Mouse (Mus musculus): Measurements from ENCODE around the gene Sh2d3c. TPM values are rescaled to one million over a fixed set of nuclear protein-coding genes. Genes with fewer than 3 reads are reported as not detected.
A peak's percentile ranks its signal among the peaks of the same experiment; 100 is the strongest.

Gene Sh2d3c
- polyA plus RNA-seq, 1 experiment from 2014 or later: 41.2 TPM

DNA sequence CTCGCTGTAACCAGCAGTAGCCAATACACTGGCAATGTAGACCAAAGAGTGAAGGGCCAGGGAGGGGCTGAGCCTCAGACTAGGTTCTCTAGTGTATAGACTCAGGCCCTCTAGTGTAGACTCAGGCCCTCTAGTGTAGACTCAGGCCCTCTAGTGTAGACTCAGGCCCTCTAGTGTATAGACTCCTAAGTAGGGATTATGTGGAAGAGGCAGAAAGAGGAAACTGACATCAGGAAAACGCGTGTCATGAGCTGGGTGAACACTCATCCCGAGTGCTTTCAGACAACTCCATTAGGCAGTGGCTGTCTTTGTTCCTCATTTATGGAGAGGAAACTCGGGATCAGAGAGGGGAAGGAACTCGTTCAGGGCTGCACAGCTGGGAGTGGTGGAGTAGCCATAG, 16.2 kb downstream of the Sh2d3c start:
- 57% methylated on average over 6 of the region's 6 CpGs for WGBS
- no peaks in the 10 kb centered on the region for H3K9me3 ChIP-seq (ENCODE audit: control insufficient read depth, low read length)
- no peak for ATAC-seq (ENCODE audit: low read depth)

GRCm38 (mm10) chr2:32739311-32739710, 18.5 kb downstream of the Sh2d3c start:
- 73% methylated on average over 4 of the region's 4 CpGs for WGBS
- no peak for ATAC-seq (ENCODE audit: low read depth)
- H3K4me1 ChIP-seq (ENCODE audit: control insufficient read depth, insufficient read depth, low read length): peaks cover 18% of the 10 kb centered on the region
- no peaks in the 10 kb centered on the region for H3K9me3 ChIP-seq (ENCODE audit: control insufficient read depth, low read length)
- no peaks in the 10 kb centered on the region for H3K36me3 ChIP-seq (ENCODE audit: control insufficient read depth, insufficient read depth, low read length)
- H3K27ac ChIP-seq (ENCODE audit: low read depth, low read length): no peak overlapping the region
- H3K9ac ChIP-seq (replicated peaks; ENCODE audit: low read depth, low read length): no peak overlapping the region
- no peaks in the 10 kb centered on the region for H3K27me3 ChIP-seq (ENCODE audit: control insufficient read depth, insufficient read depth, low read length)
- H3K4me3 ChIP-seq (ENCODE audit: low read depth, low read length): no peak overlapping the region
- no peak overlapping the region for H3K4me2 ChIP-seq (ENCODE audit: low read depth, low read length)

More for the DNA sequence above, 16.2 kb downstream of the Sh2d3c start:
- H3K36me3 ChIP-seq (ENCODE audit: control insufficient read depth, insufficient read depth, low read length): no peaks in the 10 kb centered on the region
- H3K4me1 ChIP-seq (ENCODE audit: control insufficient read depth, insufficient read depth, low read length): no peaks in the 10 kb centered on the region; the same call in 1 of the 2 replicates
- H3K9ac ChIP-seq (replicated peaks; ENCODE audit: low read depth, low read length): no peak overlapping the region
- H3K27me3 ChIP-seq (ENCODE audit: control insufficient read depth, insufficient read depth, low read length): no peaks in the 10 kb centered on the region
- H3K4me3 ChIP-seq (ENCODE audit: low read depth, low read length): no peak overlapping the region
- H3K27ac ChIP-seq (ENCODE audit: low read depth, low read length): no peak overlapping the region
- H3K4me2 ChIP-seq (ENCODE audit: low read depth, low read length): no peak overlapping the region

DNA sequence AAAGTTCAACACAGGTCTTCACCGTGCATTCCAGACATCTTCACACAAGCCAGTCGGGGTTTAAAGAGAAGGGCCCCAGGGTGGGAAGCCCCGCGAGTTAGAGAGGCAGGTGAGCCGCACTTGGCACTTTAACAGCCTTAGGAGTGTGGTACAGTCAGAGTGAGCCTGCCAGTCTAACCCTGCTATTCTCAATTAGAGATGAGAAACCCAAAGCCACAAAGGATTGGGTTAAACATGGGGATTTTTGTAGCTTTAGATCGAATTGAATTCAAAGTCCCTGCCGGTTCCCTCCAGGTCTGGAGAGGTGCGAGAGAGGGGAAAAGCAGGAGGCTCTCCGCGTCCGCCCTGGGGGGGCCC, 20.0 kb downstream of the Sh2d3c start, which contains the start of gene 6330409D20Rik:
6330409D20Rik (minus strand) TSS at position 101 of the 357 bp plus-strand sequence.
- Histone ChIP-seq H3K9ac (replicated peaks; ENCODE audit: low read depth, low read length) (peak within 1 kb of the TSS; percentile 90), H3K4me3 (ENCODE audit: low read depth, low read length) (peak within 1 kb of the TSS; percentile 77), H3K27ac (ENCODE audit: low read depth, low read length) (peak within 1 kb of the TSS; percentile 86), H3K9me3 (ENCODE audit: control insufficient read depth, low read length) (no peaks in the 10 kb centered on the region), H3K27me3 (ENCODE audit: control insufficient read depth, insufficient read depth, low read length) (no peaks in the 10 kb centered on the region), H3K36me3 (ENCODE audit: control insufficient read depth, insufficient read depth, low read length) (peaks cover 10% of the 10 kb centered on the region), H3K4me2 (ENCODE audit: low read depth, low read length) (peak within 1 kb of the TSS; percentile 72), H3K4me1 (ENCODE audit: control insufficient read depth, insufficient read depth, low read length) (peaks cover 19% of the 10 kb centered on the region)
- 5% methylated on average over 11 of the region's 11 CpGs for WGBS
- ATAC-seq (ENCODE audit: low read depth): no peak

- Histone ChIP-seq H3K4me1 (ENCODE audit: control insufficient read depth, insufficient read depth, low read length) (peaks cover 19% of the 10 kb centered on the region), H3K27me3 (ENCODE audit: control insufficient read depth, insufficient read depth, low read length) (no peaks in the 10 kb centered on the region), H3K4me3 (ENCODE audit: low read depth, low read length) (peak overlapping the region; percentile 77), H3K9me3 (ENCODE audit: control insufficient read depth, low read length) (no peaks in the 10 kb centered on the region), H3K9ac (replicated peaks; ENCODE audit: low read depth, low read length) (peak overlapping the region; percentile 90), H3K36me3 (ENCODE audit: control insufficient read depth, insufficient read depth, low read length) (peaks cover 16% of the 10 kb centered on the region), H3K27ac (ENCODE audit: low read depth, low read length) (peak overlapping the region; percentile 86), H3K4me2 (ENCODE audit: low read depth, low read length) (peak overlapping the region; percentile 72)
- ATAC-seq (ENCODE audit: low read depth): peak; percentile 63
- 3% methylated on average over 48 of the region's 58 CpGs for WGBS
Observed at GRCm38 (mm10) chr2:32741273-32742172, 20.7 kb downstream of the Sh2d3c start.

- Histone ChIP-seq H3K27ac (ENCODE audit: low read depth, low read length) (peak overlapping the region; percentile 86), H3K4me1 (ENCODE audit: control insufficient read depth, insufficient read depth, low read length) (peaks cover 19% of the 10 kb centered on the region), H3K9me3 (ENCODE audit: control insufficient read depth, low read length) (no peaks in the 10 kb centered on the region), H3K9ac (replicated peaks; ENCODE audit: low read depth, low read length) (peak overlapping the region; percentile 90), H3K27me3 (ENCODE audit: control insufficient read depth, insufficient read depth, low read length) (no peaks in the 10 kb centered on the region), H3K36me3 (ENCODE audit: control insufficient read depth, insufficient read depth, low read length) (peaks cover 22% of the 10 kb centered on the region), H3K4me2 (ENCODE audit: low read depth, low read length) (peak overlapping the region; percentile 72), H3K4me3 (ENCODE audit: low read depth, low read length) (peak overlapping the region; percentile 77)
- 11% methylated on average over 18 of the region's 18 CpGs for WGBS
- ATAC-seq (ENCODE audit: low read depth): peak; percentile 94
Observed at GRCm38 (mm10) chr2:32742173-32742531, 21.3 kb downstream of the Sh2d3c start.

DNA sequence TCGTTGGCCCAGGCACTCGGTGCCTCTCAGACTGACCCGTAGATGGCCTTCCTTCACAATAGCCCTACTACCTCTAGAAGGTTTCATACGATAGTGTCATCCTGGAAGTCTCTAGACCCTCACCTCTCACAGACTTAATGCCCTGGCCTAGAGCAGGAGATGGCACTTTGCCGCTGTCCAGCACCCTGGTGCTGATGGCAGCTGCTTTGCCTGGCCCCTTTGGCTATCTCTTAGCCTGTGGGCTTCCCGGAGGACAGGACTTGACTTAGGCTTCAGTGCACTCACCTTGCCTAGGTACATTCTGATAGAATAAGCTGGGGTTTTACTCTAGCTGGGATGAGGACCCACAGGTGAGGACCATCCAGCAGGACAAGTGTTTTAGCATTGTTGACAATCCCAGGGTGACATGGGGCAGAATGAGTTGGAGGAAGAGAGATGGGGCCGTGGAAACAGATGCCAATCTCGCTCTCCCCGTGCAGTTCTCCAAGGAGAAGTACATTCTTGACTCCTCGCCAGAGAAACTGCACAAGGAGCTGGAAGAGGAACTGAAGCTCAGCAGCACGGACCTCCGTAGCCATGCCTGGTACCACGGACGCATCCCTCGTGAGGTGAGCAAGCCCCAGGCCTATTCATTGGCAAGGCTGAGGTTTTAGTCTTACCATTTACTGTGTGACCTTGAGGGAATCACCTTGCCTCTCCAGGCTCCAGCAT, 23.6 kb downstream of the Sh2d3c start:
- Histone ChIP-seq H3K27me3 (ENCODE audit: control insufficient read depth, insufficient read depth, low read length) (no peaks in the 10 kb centered on the region), H3K4me1 (ENCODE audit: control insufficient read depth, insufficient read depth, low read length) (peaks cover 19% of the 10 kb centered on the region), H3K27ac (ENCODE audit: low read depth, low read length) (no peak overlapping the region), H3K36me3 (ENCODE audit: control insufficient read depth, insufficient read depth, low read length) (peaks cover 43% of the 10 kb centered on the region), H3K4me3 (ENCODE audit: low read depth, low read length) (no peak overlapping the region), H3K4me2 (ENCODE audit: low read depth, low read length) (no peak overlapping the region), H3K9me3 (ENCODE audit: control insufficient read depth, low read length) (no peaks in the 10 kb centered on the region), H3K9ac (replicated peaks; ENCODE audit: low read depth, low read length) (no peak overlapping the region)
- ATAC-seq (ENCODE audit: low read depth): no peak
- 81% methylated on average over 15 of the region's 15 CpGs for whole genome bisulfite sequencing

- no peak overlapping the region for H3K27ac ChIP-seq (ENCODE audit: low read depth, low read length)
- H3K9me3 ChIP-seq (ENCODE audit: control insufficient read depth, low read length): no peaks in the 10 kb centered on the region
- H3K4me1 ChIP-seq (ENCODE audit: control insufficient read depth, insufficient read depth, low read length): peaks cover 20% of the 10 kb centered on the region; the same call in 1 of the 2 replicates
- H3K27me3 ChIP-seq (ENCODE audit: control insufficient read depth, insufficient read depth, low read length): no peaks in the 10 kb centered on the region
- H3K9ac ChIP-seq (replicated peaks; ENCODE audit: low read depth, low read length): no peak overlapping the region
- no peak overlapping the region for H3K4me2 ChIP-seq (ENCODE audit: low read depth, low read length)
- ATAC-seq (ENCODE audit: low read depth): no peak
- WGBS: 86% methylated on average over 16 of the region's 16 CpGs
- H3K4me3 ChIP-seq (ENCODE audit: low read depth, low read length): no peak overlapping the region
- peaks cover 64% of the 10 kb centered on the region for H3K36me3 ChIP-seq (ENCODE audit: control insufficient read depth, insufficient read depth, low read length)
Observed at GRCm38 (mm10) chr2:32749082-32749481, 28.2 kb downstream of the Sh2d3c start.

DNA sequence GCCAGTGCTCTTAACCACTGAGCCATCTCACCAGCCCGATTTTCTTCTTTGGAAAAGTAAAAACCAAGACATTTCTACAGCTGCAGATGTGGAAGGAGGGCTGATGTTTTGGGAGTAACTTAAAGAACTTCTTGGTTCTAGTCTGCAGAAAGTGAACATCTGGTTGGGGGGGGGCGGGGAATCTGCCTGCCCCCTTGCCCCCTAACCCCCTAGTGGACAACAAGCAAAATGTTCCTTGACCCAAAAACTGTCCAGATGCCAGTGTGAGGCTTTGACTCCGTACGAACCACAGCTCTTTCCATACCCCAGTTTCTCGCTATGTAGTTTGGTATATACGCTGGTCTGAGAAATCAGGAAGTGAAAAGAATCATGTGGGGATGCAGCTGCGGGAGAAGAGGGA, 29.3 kb downstream of the Sh2d3c start:
- Histone ChIP-seq H3K27me3 (ENCODE audit: control insufficient read depth, insufficient read depth, low read length) (no peaks in the 10 kb centered on the region), H3K9me3 (ENCODE audit: control insufficient read depth, low read length) (no peaks in the 10 kb centered on the region), H3K27ac (ENCODE audit: low read depth, low read length) (no peak overlapping the region), H3K4me2 (ENCODE audit: low read depth, low read length) (peak overlapping the region; percentile 32; the same call in 1 of the 2 replicates), H3K9ac (replicated peaks; ENCODE audit: low read depth, low read length) (no peak overlapping the region), H3K4me1 (ENCODE audit: control insufficient read depth, insufficient read depth, low read length) (0 out of 2 replicates have a peak, but pooled peaks cover 17% of the 10 kb centered on the region), H3K36me3 (ENCODE audit: control insufficient read depth, insufficient read depth, low read length) (peaks cover 70% of the 10 kb centered on the region), H3K4me3 (ENCODE audit: low read depth, low read length) (no peak overlapping the region)
- ATAC-seq (ENCODE audit: low read depth): no peak
- WGBS: 74% methylated on average over 7 of the region's 7 CpGs

All from neural tube, embryonic 14.5 days (tissue).